8 mouse cellular contexts compared by ENCODE assay signal in the genomic region with DNA sequence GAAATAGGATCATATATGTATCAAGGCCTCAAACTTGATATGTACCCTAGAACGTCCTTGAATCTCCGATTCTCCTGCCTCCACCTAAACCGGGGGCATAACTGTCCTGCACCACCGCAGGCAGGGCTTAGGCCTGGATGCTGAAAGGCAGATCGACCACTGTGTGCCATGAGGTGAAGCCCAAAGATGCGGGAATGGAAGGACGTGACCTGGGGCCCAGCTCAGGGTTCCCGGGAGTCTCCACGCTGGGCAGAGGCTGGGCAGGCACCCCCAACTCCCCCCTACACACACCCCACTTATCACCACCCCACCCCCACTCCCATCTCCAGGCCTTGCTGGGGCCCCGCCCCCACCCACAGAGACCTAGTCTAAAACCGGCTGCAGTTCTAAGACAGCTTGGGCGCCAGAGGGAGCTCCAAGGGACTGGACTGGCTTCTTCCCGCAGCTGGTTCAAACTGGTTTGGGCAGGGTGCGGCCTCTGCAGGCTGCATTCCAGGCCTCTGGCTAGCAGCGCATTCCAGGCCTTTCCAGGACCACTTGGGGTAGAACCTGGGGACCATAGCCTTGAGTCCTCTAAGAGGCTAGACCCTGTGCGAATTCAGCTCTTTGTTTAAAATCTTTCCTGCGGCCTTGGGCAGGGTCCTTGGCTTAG. TPM values are rescaled to one million over a fixed set of nuclear protein-coding genes. Genes with fewer than 3 reads are reported as not detected.
DNase-seq lines count a peak whose midpoint lies in the region; ATAC-seq and TF ChIP-seq lines count a peak whose summit lies in the region.

No protein-coding gene starts in this region.

- H3K27me3 ChIP-seq in embryonic facial prominence, embryonic 11.5 days (ENCODE audit: control insufficient read depth, insufficient read depth, low read length): no peaks in the 10 kb centered on the region
- H3K27me3 ChIP-seq in intestine, postnatal 0 days (replicated peaks; ENCODE audit: control insufficient read depth, insufficient read depth, low read length): 0 out of 2 replicates have a peak, but pooled peaks cover 4% of the 10 kb centered on the region
- no peaks in the 10 kb centered on the region for H3K27me3 ChIP-seq in limb, embryonic 14.5 days (ENCODE audit: control insufficient read depth, insufficient read depth, low read length)
- H3K27me3 ChIP-seq in midbrain, embryonic 15.5 days (replicated peaks): peaks cover 4% of the 10 kb centered on the region; the same call in 1 of the 2 replicates
- no peaks in the 10 kb centered on the region for H3K27me3 ChIP-seq in testis, adult 2 months (ENCODE audit: control insufficient read depth, insufficient read depth, low read length)

- no peak overlapping the region for H3K4me3 ChIP-seq in embryonic facial prominence, embryonic 11.5 days (ENCODE audit: low read depth, low read length)
- H3K4me3 ChIP-seq in intestine, postnatal 0 days (ENCODE audit: low read depth, low read length): no peak overlapping the region
- no peak overlapping the region for H3K4me3 ChIP-seq in limb, embryonic 14.5 days (replicated peaks; ENCODE audit: low read length)
- H3K4me3 ChIP-seq in midbrain, embryonic 15.5 days: no peak overlapping the region
- no peak overlapping the region for H3K4me3 ChIP-seq in testis, adult 2 months (ENCODE audit: control insufficient read depth, low read depth, low read length)

- DNase-seq in ZHBTc4 (ENCODE audit: low read depth, low spot score): peak; percentile 99
- DNase-seq in embryonic facial prominence, embryonic 11.5 days (ENCODE audit: low spot score): peak; percentile 96
- DNase-seq in heart, adult 18-20 months: peak; percentile 53 to 66
- DNase-seq in limb, embryonic 14.5 days (ENCODE audit: low spot score): peak; percentile 94
- DNase-seq in spleen, adult 12 weeks (ENCODE audit: low spot score): no peak

- no peaks in the 10 kb centered on the region for H3K36me3 ChIP-seq in embryonic facial prominence, embryonic 11.5 days (replicated peaks; ENCODE audit: control insufficient read depth, insufficient read depth, low read depth, low read length)
- no peaks in the 10 kb centered on the region for H3K36me3 ChIP-seq in intestine, postnatal 0 days (ENCODE audit: control insufficient read depth, insufficient read depth)
- no peaks in the 10 kb centered on the region for H3K36me3 ChIP-seq in limb, embryonic 14.5 days (ENCODE audit: control insufficient read depth, insufficient read depth, low read length)
- no peaks in the 10 kb centered on the region for H3K36me3 ChIP-seq in midbrain, embryonic 15.5 days (replicated peaks)
- H3K36me3 ChIP-seq in testis, adult 2 months (ENCODE audit: control insufficient read depth, insufficient read depth, low read length): no peaks in the 10 kb centered on the region

- TF ChIP-seq CTCF in intestine, postnatal 0 days (IDR thresholded peaks at IDR 0.05; ENCODE audit: low read depth): peak; percentile 84
- peak; percentile 34; the same call in 1 of the 2 replicates for TF ChIP-seq CTCF in testis, adult 2 months (IDR thresholded peaks at IDR 0.05; ENCODE audit: control insufficient read depth, insufficient read depth, insufficient replicate concordance, low read depth, low read length)

- H3K4me1 ChIP-seq in embryonic facial prominence, embryonic 11.5 days (ENCODE audit: control insufficient read depth, insufficient read depth, low read length): no peaks in the 10 kb centered on the region; the same call in 1 of the 2 replicates
- no peaks in the 10 kb centered on the region for H3K4me1 ChIP-seq in intestine, postnatal 0 days (replicated peaks; ENCODE audit: control insufficient read depth, insufficient read depth, low read length)
- H3K4me1 ChIP-seq in limb, embryonic 14.5 days (ENCODE audit: control insufficient read depth, insufficient read depth, low read length): peaks cover 21% of the 10 kb centered on the region
- peaks cover 17% of the 10 kb centered on the region for H3K4me1 ChIP-seq in midbrain, embryonic 15.5 days
- peaks cover 13% of the 10 kb centered on the region for H3K4me1 ChIP-seq in testis, adult 2 months (ENCODE audit: control insufficient read depth, insufficient read depth, low read length)

- no peak overlapping the region for H3K4me2 ChIP-seq in embryonic facial prominence, embryonic 11.5 days (ENCODE audit: low read depth, low read length)
- no peak overlapping the region for H3K4me2 ChIP-seq in intestine, postnatal 0 days (replicated peaks; ENCODE audit: low read depth)
- no peak overlapping the region for H3K4me2 ChIP-seq in limb, embryonic 14.5 days (replicated peaks; ENCODE audit: low read depth, low read length, severe bottlenecking)
- H3K4me2 ChIP-seq in midbrain, embryonic 15.5 days: no peak overlapping the region

- peak overlapping the region; percentile 58 for H3K9ac ChIP-seq in embryonic facial prominence, embryonic 11.5 days (replicated peaks; ENCODE audit: low read length)
- H3K9ac ChIP-seq in intestine, postnatal 0 days (ENCODE audit: low read depth, low read length): no peak overlapping the region
- no peak overlapping the region for H3K9ac ChIP-seq in limb, embryonic 14.5 days (ENCODE audit: low read depth, low read length, severe bottlenecking)
- H3K9ac ChIP-seq in midbrain, embryonic 15.5 days: no peak overlapping the region

- ATAC-seq in embryonic facial prominence, embryonic 11.5 days (replicated peaks; ENCODE audit: insufficient number of reproducible peaks, low FRiP score, low TSS enrichment, low read depth): peak; percentile 60
- peak; percentile 75 for ATAC-seq in intestine, postnatal 0 days
- peak; percentile 83 for ATAC-seq in limb, embryonic 14.5 days (ENCODE audit: low FRiP score, low read depth)
- ATAC-seq in midbrain, embryonic 15.5 days (replicated peaks): peak; percentile 21; the same call in 1 of the 2 replicates

- no peak for TF ChIP-seq POLR2A in limb, embryonic 14.5 days (IDR thresholded peaks at IDR 0.05; ENCODE audit: borderline replicate concordance, extremely low read depth, insufficient read depth, insufficient read length)
- no peak for TF ChIP-seq POLR2A in testis, adult 2 months (IDR thresholded peaks at IDR 0.05; ENCODE audit: control insufficient read depth, low read depth, low read length)

- WGBS in embryonic facial prominence, embryonic 11.5 days: 16% methylated on average over 17 of the region's 17 CpGs
- 25% methylated on average over 17 of the region's 17 CpGs for WGBS in intestine, postnatal 0 days
- 20% methylated on average over 17 of the region's 17 CpGs for WGBS in limb, embryonic 14.5 days
- WGBS in midbrain, embryonic 15.5 days: 13% methylated on average over 17 of the region's 17 CpGs

- peak overlapping the region; percentile 31 for H3K27ac ChIP-seq in embryonic facial prominence, embryonic 11.5 days (replicated peaks; ENCODE audit: low read depth, low read length)
- H3K27ac ChIP-seq in intestine, postnatal 0 days (ENCODE audit: low read depth, low read length): no peak overlapping the region
- H3K27ac ChIP-seq in limb, embryonic 14.5 days (replicated peaks; ENCODE audit: low read depth, low read length): peak overlapping the region; percentile 87
- H3K27ac ChIP-seq in midbrain, embryonic 15.5 days: no peak overlapping the region
- H3K27ac ChIP-seq in testis, adult 2 months (ENCODE audit: control insufficient read depth, insufficient read depth, low read depth, low read length): peak overlapping the region; percentile 26; the same call in 1 of the 2 replicates

- no peaks in the 10 kb centered on the region for H3K9me3 ChIP-seq in embryonic facial prominence, embryonic 11.5 days (replicated peaks; ENCODE audit: control insufficient read depth, low read length)
- no peaks in the 10 kb centered on the region for H3K9me3 ChIP-seq in intestine, postnatal 0 days (ENCODE audit: control insufficient read depth)
- no peaks in the 10 kb centered on the region for H3K9me3 ChIP-seq in limb, embryonic 14.5 days (ENCODE audit: control insufficient read depth, low read length)
- no peaks in the 10 kb centered on the region for H3K9me3 ChIP-seq in midbrain, embryonic 15.5 days

RNA-seq across cellular contexts. Expression of a gene that starts 34.0 kb away (rescaled TPM):
- 4.8 and 5.1 TPM in 2 replicates for polyA plus RNA-seq in embryonic facial prominence, embryonic 11.5 days (2014; fragmentation: Nextera tagmentation; extraction: Ambion mirVana)
- total RNA-seq in heart, adult 18-20 months (2021): 1 to 10 TPM; 1.7 to 2.6 TPM
- polyA plus RNA-seq in intestine, postnatal 0 days (2015; fragmentation: Nextera tagmentation; extraction: Ambion mirVana): 13.8 and 17.3 TPM in 2 replicates
- 3.7 and 4.0 TPM in 2 replicates for polyA plus RNA-seq in limb, embryonic 14.5 days (2012; rRNA removed)
- 4.0 and 4.1 TPM in 2 replicates for polyA plus RNA-seq in limb, embryonic 14.5 days (2014; fragmentation: Nextera tagmentation; extraction: Ambion mirVana)
- polyA plus RNA-seq in midbrain, embryonic 15.5 days (2015; fragmentation: Nextera tagmentation; extraction: Ambion mirVana): 7.5 TPM in 2 replicates
- 5.8 and 6.9 TPM in 2 replicates for polyA plus RNA-seq in testis, adult 2 months (2012; rRNA removed)

Comparison
In these comparisons a context has a peak if more than half of its experiments do, and no peak if none do; other contexts are left out.
1. ATAC-seq: peak in every context shown above with its lines; median percentile 83 in limb, embryonic 14.5 days; 75 in intestine, postnatal 0 days; 60 in embryonic facial prominence, embryonic 11.5 days; 21 in midbrain, embryonic 15.5 days.
2. H3K27ac ChIP-seq: peak in embryonic facial prominence, embryonic 11.5 days (single experiment), limb, embryonic 14.5 days (single experiment) and testis, adult 2 months (single experiment); none in intestine, postnatal 0 days (single experiment) and midbrain, embryonic 15.5 days (single experiment).